Mouse (Mus musculus) CD4-positive naive resting alpha-beta T cell, adult 76 days (primary cell): Measurements from ENCODE around the gene Eno4. TPM values are rescaled to one million over a fixed set of nuclear protein-coding genes. Genes with fewer than 3 reads are reported as not detected.

ENCODE experiments used
- total RNA-seq: library from RNA; stranded (reverse); gene quantifications from one replicate; pipeline ENCODE4 v1.2.4, GENCODE M21; 2023

Eno4 gene
- not detected for total RNA-seq

DNA sequence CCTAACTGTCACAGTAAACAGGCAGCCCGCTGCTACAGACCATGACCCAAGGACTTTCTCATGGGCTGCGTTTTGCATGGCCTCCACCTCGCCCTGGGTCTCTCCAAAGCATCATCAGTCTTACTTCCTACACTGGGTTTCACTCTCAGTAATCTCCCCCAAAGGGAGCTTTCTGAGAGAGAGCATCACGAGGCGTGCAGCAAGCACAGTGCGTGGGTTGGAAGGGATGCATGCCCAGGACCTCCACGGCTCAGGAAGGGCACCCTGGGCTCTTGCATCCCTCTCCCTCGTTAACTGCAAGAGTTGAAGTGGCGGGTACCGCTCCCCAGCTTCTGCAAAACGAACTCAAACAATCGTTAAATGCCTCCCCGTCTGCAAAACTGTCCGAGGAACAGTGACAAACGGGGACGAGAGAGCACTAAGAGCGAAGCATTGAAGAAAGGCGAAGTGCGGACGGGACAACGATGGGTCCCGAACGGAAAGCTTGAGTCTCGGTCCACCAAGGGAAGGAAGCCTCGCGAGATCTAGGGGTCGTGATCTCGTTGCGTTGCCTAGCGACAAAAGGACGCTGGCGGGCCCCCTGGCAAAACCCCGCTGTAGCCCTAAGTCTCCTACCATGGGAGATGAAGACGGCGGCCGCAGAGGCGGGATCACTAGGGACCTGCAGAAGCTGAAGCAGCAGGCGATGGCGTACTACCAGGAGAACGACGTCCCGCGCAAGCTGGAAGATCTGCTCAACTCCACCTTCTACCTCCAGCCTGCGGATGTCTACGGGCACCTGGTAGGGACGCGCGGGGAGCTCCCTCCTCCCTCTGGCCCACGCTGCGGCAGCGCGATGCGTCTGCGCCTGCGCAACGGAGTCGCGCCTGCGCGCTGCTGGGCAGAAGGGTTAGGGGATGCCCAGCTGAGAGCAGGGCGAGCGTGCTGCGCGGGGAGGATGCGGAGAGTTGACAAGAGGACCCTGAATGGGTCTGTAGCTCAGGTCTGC lies at the start of gene Eno4, which contains the start of gene Hspa12a:
Gene Eno4, plus strand, starts transcription at position 585 of the 988 bp plus-strand sequence.
Gene Hspa12a, minus strand, starts transcription at position 814 of the 988 bp plus-strand sequence.

Other genes starting within 250 kb of the Eno4 start
- gene Pnliprp1, start 214.5 kb upstream of the Eno4 start, total RNA-seq = not detected
- 0.35 TPM for gene Pnliprp2, start 183.7 kb upstream of the Eno4 start, total RNA-seq
- not detected for gene 1700019N19Rik, start 149.0 kb upstream of the Eno4 start, total RNA-seq
- 4.5 TPM for gene Hspa12a, start 229 bp downstream of the Eno4 start, total RNA-seq
- gene Shtn1, start 132.7 kb downstream of the Eno4 start, total RNA-seq = 0.32 TPM
- not detected for gene Vax1, start 226.6 kb downstream of the Eno4 start, total RNA-seq